Mouse (Mus musculus): ENCODE results near the gene Npff. TPM values are rescaled to one million over a fixed set of nuclear protein-coding genes. Genes with fewer than 3 reads are reported as not detected.

Npff gene
- 4.6 TPM for polyA plus RNA-seq (2017; shearing (Covaris generic))

DNA sequence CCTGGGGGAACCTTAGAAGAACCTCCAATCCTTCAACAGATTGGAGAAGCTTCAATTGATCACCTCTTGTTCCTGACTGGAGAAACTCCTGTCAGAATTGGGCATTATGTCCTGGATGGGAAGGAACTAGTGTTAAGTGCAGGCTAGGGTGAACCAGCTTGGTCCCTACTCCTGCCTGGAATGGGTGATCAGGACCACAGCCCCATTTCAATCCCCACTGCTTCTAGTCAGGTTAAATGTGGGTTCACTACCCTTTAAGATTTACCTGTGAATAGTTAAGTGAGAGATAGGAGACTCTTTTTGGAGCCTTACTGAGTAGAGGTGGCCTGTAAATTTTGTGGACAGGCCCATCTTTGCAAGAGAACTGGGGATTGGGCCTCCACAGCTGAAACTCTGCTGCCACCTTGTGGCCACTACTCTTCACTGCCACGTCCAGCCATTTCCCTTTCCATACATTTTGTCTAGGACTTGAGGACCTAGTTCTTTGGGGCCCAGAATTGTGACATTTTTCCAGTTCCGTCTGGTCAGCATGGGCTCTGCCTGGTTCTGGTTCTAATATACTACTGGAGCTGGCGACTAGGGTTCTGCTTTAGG lies at the start of gene Npff:
Gene Npff (minus strand): TSS at position 51 of the 594 bp plus-strand sequence.

DNA sequence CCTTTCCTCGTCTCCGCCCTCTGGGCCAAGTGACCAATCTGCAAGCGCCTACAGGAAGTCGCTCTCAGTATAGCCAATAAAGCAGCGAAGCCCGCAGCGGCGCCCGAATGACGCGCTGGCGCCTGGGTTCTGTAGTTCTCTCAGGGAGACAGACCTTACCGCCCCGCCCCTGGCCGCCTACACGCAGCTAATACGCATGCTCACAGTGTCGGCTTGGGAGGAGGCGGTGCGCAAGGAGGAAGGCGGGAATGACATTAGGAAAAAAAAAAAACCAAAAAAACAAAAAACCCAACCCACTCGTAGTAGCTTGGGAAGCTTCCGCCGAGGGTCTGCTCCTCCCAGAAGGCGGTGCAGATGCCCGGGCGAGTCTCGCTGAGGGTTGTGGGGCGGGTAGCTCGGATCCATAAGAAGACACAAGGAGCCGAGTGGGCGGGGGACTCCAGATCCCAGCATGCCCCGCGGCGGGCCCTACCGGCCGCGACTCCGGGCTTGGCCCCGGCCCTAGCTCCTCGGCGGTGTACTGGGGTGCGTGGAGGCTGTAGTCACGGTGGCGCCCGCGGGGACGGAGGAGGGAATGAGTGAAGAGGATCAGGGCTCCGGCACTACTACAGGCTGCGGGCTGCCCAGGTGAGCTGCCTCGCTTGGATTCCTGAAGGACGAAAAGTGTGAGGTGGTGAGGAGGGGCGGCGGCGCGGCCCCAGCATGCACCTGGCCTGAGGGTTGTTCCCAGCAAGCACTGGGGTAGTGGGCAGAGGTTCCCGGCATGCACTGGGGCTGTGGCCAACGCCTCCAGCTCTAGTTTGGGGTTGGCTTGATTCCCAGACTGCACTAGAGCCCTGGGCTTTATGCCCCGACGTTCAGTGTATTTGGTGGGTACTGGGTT lies 6.5 kb downstream of the Npff start, which contains the start of gene Tarbp2:
Gene Tarbp2 (plus strand): TSS at position 217 of the 883 bp plus-strand sequence.

DNA sequence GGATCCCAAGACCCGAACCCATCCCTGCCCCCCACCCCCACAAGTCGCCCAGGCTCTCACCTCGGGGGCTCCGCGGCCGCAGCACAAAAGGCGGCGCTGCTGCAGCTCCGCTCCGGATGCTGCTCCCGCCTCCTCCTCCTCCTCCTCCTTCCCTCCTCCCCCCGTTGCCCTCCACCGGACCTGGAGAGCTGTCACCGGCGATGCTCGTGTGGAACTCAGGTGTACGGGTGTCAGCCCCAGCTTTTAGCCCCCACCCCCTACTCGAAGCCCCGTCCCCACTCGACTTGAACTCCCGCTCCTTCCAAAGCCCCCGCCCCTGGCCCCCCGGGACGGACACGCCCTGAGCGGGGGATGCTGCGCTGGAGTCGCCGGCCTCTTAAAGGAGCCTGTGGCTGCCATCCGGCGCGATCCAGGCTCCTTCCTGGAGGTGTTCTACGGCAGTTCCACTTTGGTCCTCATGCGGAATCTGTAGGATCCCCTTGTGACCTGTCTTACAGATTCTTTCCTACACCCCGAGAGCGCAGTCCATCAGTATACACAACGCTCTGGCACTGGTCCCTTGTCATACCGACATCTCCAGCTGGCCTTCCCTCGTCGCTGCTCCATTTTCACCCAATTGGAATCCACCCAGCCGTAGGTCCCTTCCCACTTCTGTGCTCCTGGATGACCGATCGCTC lies 7.9 kb downstream of the Npff start, which contains the start of gene Map3k12:
Gene Map3k12 (minus strand): TSS at position 337 of the 677 bp plus-strand sequence.

GRCm38 (mm10) chr15:102503447-102503846 lies 21.3 kb downstream of the Npff start, which contains the start of gene Gm10337:
TSS of gene Gm10337 (plus strand) at chr15:102503722.

Other genes starting within 250 kb of the Npff start
- gene Mfsd5, start 245.5 kb downstream of the Npff start, polyA plus RNA-seq (2017; shearing (Covaris generic)): 82.2 TPM
- 3.0 TPM for gene Espl1, start 228.7 kb downstream of the Npff start, polyA plus RNA-seq (2017; shearing (Covaris generic))
- gene Pfdn5, start 198.8 kb downstream of the Npff start, polyA plus RNA-seq (2017; shearing (Covaris generic)): 582 TPM
- 99.5 TPM for gene Myg1, start 193.2 kb downstream of the Npff start, polyA plus RNA-seq (2017; shearing (Covaris generic))
- 58.8 TPM for gene Aaas, start 174.2 kb downstream of the Npff start, polyA plus RNA-seq (2017; shearing (Covaris generic))
- not detected for gene Sp7, start 157.8 kb downstream of the Npff start, polyA plus RNA-seq (2017; shearing (Covaris generic))
- gene Sp1, start 118.8 kb downstream of the Npff start, polyA plus RNA-seq (2017; shearing (Covaris generic)): 19.6 TPM
- gene Amhr2, start 79.6 kb downstream of the Npff start, polyA plus RNA-seq (2017; shearing (Covaris generic)): not detected
- 748 TPM for gene Prr13, start 65.9 kb downstream of the Npff start, polyA plus RNA-seq (2017; shearing (Covaris generic))
- 119 TPM for gene Pcbp2, start 54.4 kb downstream of the Npff start, polyA plus RNA-seq (2017; shearing (Covaris generic))
- not detected for gene Gm10337, start 21.2 kb downstream of the Npff start, polyA plus RNA-seq (2017; shearing (Covaris generic))
- gene Map3k12, start 7.9 kb downstream of the Npff start, polyA plus RNA-seq (2017; shearing (Covaris generic)): 11.1 TPM
- gene Tarbp2, start 6.8 kb downstream of the Npff start, polyA plus RNA-seq (2017; shearing (Covaris generic)): 55.5 TPM
- not detected for gene Gm28047, start 100.1 kb upstream of the Npff start, polyA plus RNA-seq (2017; shearing (Covaris generic))
- gene Atf7, start 100.5 kb upstream of the Npff start, polyA plus RNA-seq (2017; shearing (Covaris generic)): 46.8 TPM
- gene Atp5g2, start 147.4 kb upstream of the Npff start, polyA plus RNA-seq (2017; shearing (Covaris generic)): 22.4 TPM
- 51.9 TPM for gene Calcoco1, start 197.2 kb upstream of the Npff start, polyA plus RNA-seq (2017; shearing (Covaris generic))